Mouse (Mus musculus) MEL (cell line): ENCODE data around the gene Rnf10. TPM values are rescaled to one million over a fixed set of nuclear protein-coding genes. Genes with fewer than 3 reads are reported as not detected.

Experiments used
- DNase-seq: peaks from one replicate; pipeline ENCODE4 v3.0.0; 2011; ENCODE audit warnings: low read depth, low spot score
- H3K27ac ChIP-seq: 2 replicates; pipeline ENCODE4 v1.5.1; 2012; ENCODE audit warnings: low read depth, mild to moderate bottlenecking, control low read depth, low read length, moderate library complexity; ENCODE audit not compliant: control insufficient read depth
- H3K27me3 ChIP-seq, 2 experiments: fragments of 150-350 bp in 1 of 2; sonication (generic) in 1 of 2; 2 replicates each; pipeline ENCODE4 v1.6.1; 2012; ENCODE audit warnings: low read length in 2 of 2, mild to moderate bottlenecking in 2 of 2, improper control_type of control experiment in 1 of 2, moderate library complexity in 1 of 2; ENCODE audit not compliant: insufficient read depth in 2 of 2, control insufficient read depth in 1 of 2
- H3K36me3 ChIP-seq, 2 experiments: 2 replicates each; pipeline ENCODE4 v1.6.1; 2012 to 2014; ENCODE audit warnings: low read length in 2 of 2, improper control_type of control experiment in 1 of 2, inconsistent platforms in 1 of 2, mild to moderate bottlenecking in 1 of 2; ENCODE audit not compliant: insufficient read depth in 2 of 2, control insufficient read depth in 1 of 2
- H3K4me1 ChIP-seq, 2 experiments: fragments of 150-350 bp in 1 of 2; sonication (generic) in 1 of 2; 2 replicates each; pipeline ENCODE4 v1.6.1; 2012; ENCODE audit warnings: low read length in 2 of 2, improper control_type of control experiment in 1 of 2, mild to moderate bottlenecking in 1 of 2; ENCODE audit not compliant: insufficient read depth in 2 of 2, control insufficient read depth in 1 of 2
- H3K4me3 ChIP-seq, 2 experiments: fragments of 150-350 bp in 1 of 2; sonication (generic) in 1 of 2; 2 replicates each; pipeline ENCODE4 v1.5.1; 2012; ENCODE audit warnings: low read depth in 2 of 2, low read length in 2 of 2, mild to moderate bottlenecking in 2 of 2, moderate library complexity in 2 of 2, control low read depth in 1 of 2, improper control_type of control experiment in 1 of 2; ENCODE audit not compliant: control insufficient read depth in 1 of 2, insufficient read depth in 1 of 2
- H3K79me2 ChIP-seq: 2 replicates; pipeline ENCODE4 v1.6.1; 2012; ENCODE audit warnings: mild to moderate bottlenecking, low read length, moderate library complexity; ENCODE audit not compliant: control insufficient read depth, poor library complexity, insufficient read depth
- H3K9ac ChIP-seq: 2 replicates; pipeline ENCODE4 v1.6.1; 2012; ENCODE audit warnings: low read depth, mild to moderate bottlenecking, control low read depth, low read length, moderate library complexity; ENCODE audit not compliant: control insufficient read depth, poor library complexity, severe bottlenecking
- H3K9me3 ChIP-seq: fragments of 150-350 bp; sonication (generic); replicated peaks from 2 replicates; pipeline ENCODE4 v1.6.1; 2012; ENCODE audit warnings: mild to moderate bottlenecking, low read length, improper control_type of control experiment, moderate library complexity; ENCODE audit not compliant: insufficient read depth
- BHLHE40 ChIP-seq: IDR thresholded peaks from 2 replicates; pipeline ENCODE4 v1.6.1; 2012; ENCODE audit warnings: low read depth, mild to moderate bottlenecking, inconsistent platforms, low read length, improper control_type of control experiment, borderline replicate concordance
- CHD2 ChIP-seq: IDR thresholded peaks from 2 replicates; pipeline ENCODE4 v1.6.1; 2011; ENCODE audit warnings: low read length, improper control_type of control experiment
- CTCF ChIP-seq, 3 experiments: IDR thresholded peaks in 2 of 3; conservative IDR thresholded peaks in 1 of 3; 2 replicates each; pipeline ENCODE4 v1.5.1; 2011 to 2012; ENCODE audit warnings: low read length in 3 of 3, low read depth in 2 of 3, mild to moderate bottlenecking in 2 of 3, improper control_type of control experiment in 1 of 3, inconsistent platforms in 1 of 3, mixed read lengths in 1 of 3, moderate library complexity in 1 of 3; ENCODE audit not compliant: control insufficient read depth in 1 of 3, insufficient read depth in 1 of 3, poor library complexity in 1 of 3, severe bottlenecking in 1 of 3
- ELF1 ChIP-seq: IDR thresholded peaks from 2 replicates; pipeline ENCODE4 v1.6.1; 2014; ENCODE audit warnings: low read depth, mild to moderate bottlenecking, inconsistent platforms, low read length, improper control_type of control experiment, moderate library complexity
- JUND ChIP-seq: IDR thresholded peaks from 2 replicates; pipeline ENCODE4 v1.6.1; 2011; ENCODE audit warnings: low read depth, mild to moderate bottlenecking, improper control_type of control experiment, low read length
- NELFE ChIP-seq: IDR thresholded peaks from 2 replicates; pipeline ENCODE4 v1.6.1; 2011; ENCODE audit warnings: low read depth, low read length, improper control_type of control experiment
- POLR2AphosphoS2 ChIP-seq: IDR thresholded peaks from 2 replicates; pipeline ENCODE4 v1.6.1; 2011; ENCODE audit warnings: low read length, improper control_type of control experiment
- RAD21 ChIP-seq: IDR thresholded peaks from 2 replicates; pipeline ENCODE4 v1.6.1; 2011; ENCODE audit warnings: mild to moderate bottlenecking, low read depth, low read length, improper control_type of control experiment
- SIN3A ChIP-seq: IDR thresholded peaks from 2 replicates; pipeline ENCODE4 v1.6.1; 2012; ENCODE audit warnings: low read length, improper control_type of control experiment, inconsistent platforms
- SMC3 ChIP-seq: IDR thresholded peaks from 2 replicates; pipeline ENCODE4 v1.6.1; 2011; ENCODE audit warnings: low read depth, low read length, improper control_type of control experiment
- USF1 ChIP-seq: IDR thresholded peaks from 2 replicates; pipeline ENCODE4 v1.6.1; 2014; ENCODE audit warnings: low read depth, mild to moderate bottlenecking, inconsistent platforms, low read length, improper control_type of control experiment, moderate library complexity
- USF2 ChIP-seq, 2 experiments: IDR thresholded peaks; 2 replicates each; pipeline ENCODE4 v1.6.1; 2011 to 2012; ENCODE audit warnings: improper control_type of control experiment in 2 of 2, low read length in 2 of 2, borderline replicate concordance in 1 of 2, inconsistent platforms in 1 of 2, low read depth in 1 of 2, mild to moderate bottlenecking in 1 of 2; ENCODE audit not compliant: insufficient read depth in 1 of 2
- ZC3H11A ChIP-seq: IDR thresholded peaks from 2 replicates; pipeline ENCODE4 v1.6.1; 2012; ENCODE audit warnings: low read depth, mild to moderate bottlenecking, inconsistent platforms, low read length, improper control_type of control experiment
- ZMIZ1 ChIP-seq: IDR thresholded peaks from 2 replicates; pipeline ENCODE4 v1.6.1; 2012; ENCODE audit warnings: low read depth, mild to moderate bottlenecking, inconsistent platforms, low read length, improper control_type of control experiment, moderate library complexity
- polyA plus RNA-seq, 2 experiments: library from polyadenylated mRNA; stranded (reverse) in 1 of 2; unstranded in 1 of 2; fragments of >175 nt in 1 of 2; fragments of >200 nt in 1 of 2; gene quantifications; 2 replicates each; pipeline versions ENCODE4 v1.2.1 to v1.2.4; 2012; ENCODE audit warnings: low replicate concordance in 2 of 2, low read depth in 1 of 2; ENCODE audit not compliant: insufficient read length in 2 of 2, insufficient read depth in 1 of 2, missing spikeins in 1 of 2
- total RNA-seq: library from RNA; depleted of rRNA; stranded (reverse); fragments of 300-350 nt; gene quantifications from 2 replicates; pipeline ENCODE4 v1.2.3, GENCODE M21; 2012

Gene Rnf10
- total and polyA plus RNA-seq, 3 experiments: 44.4 to 254 (median 165) TPM

- H3K27ac ChIP-seq: peak overlapping the region; percentile 30
- H3K4me3 ChIP-seq: no peak overlapping the region
- no peak for DNase-seq
- H3K4me1 ChIP-seq: peaks cover 0 to 12% of the 10 kb centered on the region in 2 experiments; a peak in 2 of 4 replicates
- H3K27me3 ChIP-seq: no peaks in the 10 kb centered on the region
- TF ChIP-seq POLR2AphosphoS2: no peak
- no peak for TF ChIP-seq ZC3H11A
- no peak for TF ChIP-seq JUND
- no peak for TF ChIP-seq ZMIZ1
- no peak for TF ChIP-seq SIN3A
- no peak for TF ChIP-seq USF2 (IDR thresholded peaks at IDR 0.05; ENCODE audit: borderline replicate concordance in 1 of 2, insufficient read depth in 1 of 2, low read depth in 1 of 2, low read length in 2 of 2)
- no peak for TF ChIP-seq CHD2
- no peak overlapping the region for H3K9ac ChIP-seq
- H3K79me2 ChIP-seq: peaks cover 20% of the 10 kb centered on the region
- no peaks in the 10 kb centered on the region for H3K9me3 ChIP-seq
- H3K36me3 ChIP-seq: peaks cover 15 to 20% of the 10 kb centered on the region in 2 experiments
These were observed 23.6 kb upstream of the Rnf10 start for GRCm38 (mm10) chr5:115296347-115296746.

- no peak for TF ChIP-seq JUND
- peak; percentile 30 for TF ChIP-seq RAD21
- TF ChIP-seq NELFE: no peak
- TF ChIP-seq USF1: no peak
- TF ChIP-seq BHLHE40: no peak
- TF ChIP-seq CTCF (IDR thresholded peaks at IDR 0.05 in 2 of 3, conservative IDR thresholded peaks at IDR 0.05 in 1 of 3; ENCODE audit: control insufficient read depth in 1 of 3, insufficient read depth in 1 of 3, low read depth in 2 of 3, low read length in 3 of 3, poor library complexity in 1 of 3, severe bottlenecking in 1 of 3): peak; percentile 39 to 64 (median 52)
- TF ChIP-seq ELF1: no peak
- Histone ChIP-seq H3K9me3 (no peaks in the 10 kb centered on the region), H3K79me2 (peaks cover 5% of the 10 kb centered on the region), H3K9ac (no peak overlapping the region), H3K27ac (no peak overlapping the region), H3K27me3 (no peaks in the 10 kb centered on the region), H3K36me3 (peaks cover 15 to 16% of the 10 kb centered on the region in 2 experiments), H3K4me1 (peaks cover 0 to 12% of the 10 kb centered on the region in 2 experiments; a peak in 2 of 4 replicates), H3K4me3 (no peak overlapping the region)
- peak; percentile 49 for DNase-seq
These were observed 21.5 kb upstream of the Rnf10 start for GRCm38 (mm10) chr5:115294173-115294572.

- Histone ChIP-seq H3K79me2 (peaks cover 22% of the 10 kb centered on the region), H3K36me3 (peaks cover 5 to 14% of the 10 kb centered on the region in 2 experiments), H3K27ac (no peak overlapping the region), H3K4me1 (0 out of 4 replicates have a peak, but pooled peaks cover 0 to 4% of the 10 kb centered on the region in 2 experiments), H3K27me3 (no peaks in the 10 kb centered on the region), H3K9me3 (no peaks in the 10 kb centered on the region), H3K4me3 (no peak overlapping the region), H3K9ac (no peak overlapping the region)
- DNase-seq: peak; percentile 52
- TF ChIP-seq CTCF (IDR thresholded peaks at IDR 0.05 in 2 of 3, conservative IDR thresholded peaks at IDR 0.05 in 1 of 3; ENCODE audit: control insufficient read depth in 1 of 3, insufficient read depth in 1 of 3, low read depth in 2 of 3, low read length in 3 of 3, poor library complexity in 1 of 3, severe bottlenecking in 1 of 3): peak; percentile 19 to 49 (median 40); a peak in 4 of 6 replicates
- TF ChIP-seq SMC3: peak; percentile 57
- TF ChIP-seq ZC3H11A: peak; percentile 43; the same call in 1 of the 2 replicates
- peak; percentile 47 for TF ChIP-seq RAD21
- TF ChIP-seq ELF1: no peak
These were observed 12.0 kb upstream of the Rnf10 start for GRCm38 (mm10) chr5:115284735-115285134.
